In the genomic region with DNA sequence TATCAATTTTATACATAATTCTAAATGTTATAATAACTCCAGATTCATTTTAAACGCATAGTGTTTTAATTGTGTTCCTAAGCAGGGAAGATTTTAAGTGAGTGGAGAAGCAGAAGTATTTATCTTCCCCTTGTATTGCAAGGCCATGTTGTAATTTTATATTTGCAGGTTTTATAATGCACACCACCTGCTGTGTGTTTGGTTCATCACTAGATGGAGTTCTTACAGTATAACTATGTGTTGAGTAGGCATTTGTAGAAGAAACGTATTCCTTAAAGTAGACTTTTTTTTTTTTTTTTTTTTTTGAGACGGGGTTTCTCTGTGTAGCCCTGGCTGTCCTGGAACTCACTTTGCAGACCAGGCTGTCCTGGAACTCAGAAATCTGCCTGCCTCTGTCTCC, we compare ENCODE assay signal across 19 mouse cellular contexts. TPM values are rescaled to one million over a fixed set of nuclear protein-coding genes. Genes with fewer than 3 reads are reported as not detected.
DNase-seq lines count a peak whose midpoint lies in the region; ATAC-seq and TF ChIP-seq lines count a peak whose summit lies in the region.
"Had no signal": no experiment of that assay in that cellular context is flagged by ENCODE, and none has a peak within 500 bp of the region (broad histone marks: within the 10 kb centered on the region; RNA-seq: fewer than 3 reads in every experiment).

No protein-coding gene starts in this region.

- H3K27me3 ChIP-seq in kidney, embryonic 14.5 days (ENCODE audit: control insufficient read depth, insufficient read depth, low read length), result no peaks in the 10 kb centered on the region
- no peaks in the 10 kb centered on the region for H3K27me3 ChIP-seq in lung, embryonic 14.5 days (ENCODE audit: insufficient read depth, low read length)
- H3K27me3 ChIP-seq: heart, embryonic 12.5 days; hindbrain, embryonic 13.5 days; midbrain, embryonic 12.5 days; neural tube, embryonic 12.5 days; Patski had no signal

- H3K9ac ChIP-seq in kidney, embryonic 14.5 days (ENCODE audit: low read depth, low read length), result no peak overlapping the region
- H3K9ac ChIP-seq in lung, embryonic 14.5 days, result no peak overlapping the region
- H3K9ac ChIP-seq: heart, embryonic 12.5 days; hindbrain, embryonic 13.5 days; midbrain, embryonic 12.5 days; neural tube, embryonic 12.5 days had no signal

- 0 out of 2 replicates have a peak, but pooled peaks have one; percentile 5 for TF ChIP-seq CTCF in lung, embryonic 14.5 days (IDR thresholded peaks at IDR 0.05; ENCODE audit: low read depth)

- H3K4me3 ChIP-seq in kidney, embryonic 14.5 days (ENCODE audit: low read length), result no peak overlapping the region
- no peak overlapping the region for H3K4me3 ChIP-seq in lung, embryonic 14.5 days (ENCODE audit: low read depth, low read length)
- H3K4me3 ChIP-seq: heart, embryonic 12.5 days; hindbrain, embryonic 13.5 days; midbrain, embryonic 12.5 days; neural tube, embryonic 12.5 days had no signal

- H3K4me2 ChIP-seq in kidney, embryonic 14.5 days (replicated peaks; ENCODE audit: low read depth, low read length), result no peak overlapping the region
- no peak overlapping the region for H3K4me2 ChIP-seq in lung, embryonic 14.5 days
- H3K4me2 ChIP-seq: heart, embryonic 12.5 days; hindbrain, embryonic 13.5 days; midbrain, embryonic 12.5 days; neural tube, embryonic 12.5 days had no signal

- H3K27ac ChIP-seq in kidney, embryonic 14.5 days (ENCODE audit: low read depth, low read length), result no peak overlapping the region
- no peak overlapping the region for H3K27ac ChIP-seq in lung, embryonic 14.5 days (ENCODE audit: low read depth)
- H3K27ac ChIP-seq: hindbrain, embryonic 13.5 days; midbrain, embryonic 12.5 days; neural tube, embryonic 12.5 days had no signal

- no peaks in the 10 kb centered on the region for H3K9me3 ChIP-seq in kidney, embryonic 14.5 days (ENCODE audit: control insufficient read depth, low read length)
- no peaks in the 10 kb centered on the region for H3K9me3 ChIP-seq in lung, embryonic 14.5 days (ENCODE audit: low read depth, low read length)
- H3K9me3 ChIP-seq: heart, embryonic 12.5 days; midbrain, embryonic 12.5 days; neural tube, embryonic 12.5 days had no signal

- 0 out of 2 replicates have a peak, but pooled peaks cover 3% of the 10 kb centered on the region for H3K4me1 ChIP-seq in kidney, embryonic 14.5 days (ENCODE audit: control insufficient read depth, insufficient read depth, low read length)
- no peaks in the 10 kb centered on the region for H3K4me1 ChIP-seq in lung, embryonic 14.5 days (ENCODE audit: insufficient read depth)
- H3K4me1 ChIP-seq: hindbrain, embryonic 13.5 days; midbrain, embryonic 12.5 days; neural tube, embryonic 12.5 days had no signal

- WGBS in kidney, embryonic 14.5 days, result 68% methylated on average over 3 of the region's 3 CpGs
- WGBS in lung, embryonic 14.5 days, result 75% methylated on average over 3 of the region's 3 CpGs

- DNase-seq in kidney, adult 9 months, result peak; percentile 16
- no peak for DNase-seq in lung, embryonic 14.5 days
- no peak for DNase-seq in lung, postnatal 14 days
- peak; percentile 10 for DNase-seq in brain, adult 2 months (ENCODE audit: low read depth, low spot score)
- no peak for DNase-seq in layer of hippocampus, postnatal 36 days
- no peak for DNase-seq in heart, adult 18-20 months
- DNase-seq: adrenal gland, postnatal 10 days; cerebellum, adult 9-11 months; embryo, embryonic 11 days; kidney, postnatal 10 days; lung, postnatal 36 days; thymus, postnatal 14 days had no signal

- ATAC-seq in kidney, embryonic 14.5 days (ENCODE audit: low FRiP score, low TSS enrichment), result no peak
- no peak for ATAC-seq in lung, embryonic 14.5 days (ENCODE audit: insufficient read depth)
- peak; percentile 72; the same call in 1 of the 2 replicates for ATAC-seq in megakaryocyte-erythroid progenitor cell, adult 5-6 weeks (replicated peaks; ENCODE audit: low FRiP score, low TSS enrichment, poor library complexity, severe bottlenecking)
- ATAC-seq: Patski had no signal

- H3K36me3 ChIP-seq in kidney, embryonic 14.5 days (ENCODE audit: control insufficient read depth, insufficient read depth, low read length), result no peaks in the 10 kb centered on the region
- H3K36me3 ChIP-seq in lung, embryonic 14.5 days (ENCODE audit: insufficient read depth), result no peaks in the 10 kb centered on the region
- H3K36me3 ChIP-seq: heart, embryonic 12.5 days; hindbrain, embryonic 13.5 days; midbrain, embryonic 12.5 days; neural tube, embryonic 12.5 days had no signal

RNA-seq across cellular contexts. Expression of a gene that starts 35.9 kb away (rescaled TPM):
- 8.6 and 8.9 TPM in 2 replicates for polyA plus RNA-seq in kidney, embryonic 14.5 days (2014; fragmentation: Nextera tagmentation; extraction: Ambion mirVana)
- polyA plus RNA-seq in lung, embryonic 14.5 days (2014; fragmentation: Nextera tagmentation; extraction: Ambion mirVana), result 5.8 and 6.4 TPM in 2 replicates
- total RNA-seq in megakaryocyte-erythroid progenitor cell, adult 5-6 weeks (2014; fragmentation: Nextera tagmentation), result 11.5 and 11.6 TPM in 2 replicates
- 14.1 and 21.1 TPM in 2 replicates for total RNA-seq in megakaryocyte-erythroid progenitor cell, adult 5-6 weeks (2017)
- 100 to 1,000 TPM; 201 to 229 TPM for total RNA-seq in layer of hippocampus, postnatal 36 days (2021)
- total RNA-seq in heart, adult 18-20 months (2021), result 10 to 100 TPM; 58.9 to 60.1 TPM

Comparison
In these comparisons a context has a peak if more than half of its experiments do, and no peak if none do; other contexts are left out.
1. DNase-seq: peak in kidney, adult 9 months (single experiment) and brain, adult 2 months (single experiment); none in lung, embryonic 14.5 days (single experiment), lung, postnatal 14 days (single experiment), layer of hippocampus, postnatal 36 days (0 of 2) and heart, adult 18-20 months (0 of 2).